Comparison of ENCODE assay signal across 8 mouse cellular contexts in the genomic region with DNA sequence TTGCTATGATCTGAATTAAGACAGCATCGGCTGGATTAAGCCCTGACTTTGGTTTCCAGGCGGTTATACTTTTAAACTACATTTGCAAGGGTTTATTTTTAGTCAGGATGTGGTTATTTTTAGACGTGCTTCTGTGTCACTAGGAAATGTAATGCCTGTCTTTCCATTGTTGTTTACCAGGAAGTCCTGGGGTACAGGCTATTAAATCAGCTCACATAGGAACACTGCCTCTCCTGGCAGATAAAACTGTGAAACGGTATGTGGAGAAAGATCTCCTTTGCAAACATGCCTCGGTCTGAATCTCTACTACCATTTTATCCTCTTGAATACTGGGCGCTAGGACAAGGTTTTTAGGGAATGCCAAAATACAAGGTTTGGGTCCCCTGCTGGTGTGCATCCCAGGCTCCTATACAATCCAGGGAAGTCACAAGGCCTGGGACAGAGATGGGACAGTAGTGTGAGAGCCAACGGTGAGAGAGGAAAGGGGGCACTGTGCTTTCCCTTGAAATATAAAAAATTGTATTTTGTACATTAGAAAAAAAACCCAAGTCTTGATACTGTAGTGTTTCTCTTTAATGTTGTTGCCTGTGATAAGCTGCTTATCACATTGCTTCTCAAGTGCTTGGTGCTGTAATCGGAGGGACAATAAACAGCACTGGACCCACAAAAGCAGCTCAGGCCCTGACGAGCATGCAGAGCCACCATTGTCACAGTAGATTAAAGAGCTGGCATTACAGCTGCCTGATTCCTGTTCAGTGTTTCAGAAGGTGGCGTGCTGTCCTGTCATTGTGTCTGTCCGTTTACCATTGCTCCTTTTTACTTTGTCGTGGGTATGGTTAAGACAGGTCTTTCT. TPM values are rescaled to one million over a fixed set of nuclear protein-coding genes. Genes with fewer than 3 reads are reported as not detected.
DNase-seq lines count a peak whose midpoint lies in the region; ATAC-seq and TF ChIP-seq lines count a peak whose summit lies in the region.

No protein-coding gene starts in this region.

- H3K4me1 ChIP-seq in kidney, adult 2 months (ENCODE audit: control insufficient read depth, insufficient read depth, low read length) = peaks cover 4% of the 10 kb centered on the region; the same call in 1 of the 2 replicates
- peaks cover 14% of the 10 kb centered on the region for H3K4me1 ChIP-seq in embryonic facial prominence, embryonic 10.5 days
- H3K4me1 ChIP-seq in hindbrain, embryonic 14.5 days (replicated peaks; ENCODE audit: control insufficient read depth, insufficient read depth, low read length) = peaks cover 38% of the 10 kb centered on the region
- peaks cover 38% of the 10 kb centered on the region for H3K4me1 ChIP-seq in midbrain, embryonic 12.5 days

- H3K27ac ChIP-seq in kidney, adult 2 months (ENCODE audit: insufficient read depth, low read depth, low read length) = no peak overlapping the region
- 0 out of 2 replicates have a peak overlapping the region, but pooled peaks have one; percentile 15 for H3K27ac ChIP-seq in embryonic facial prominence, embryonic 10.5 days (replicated peaks)
- peak overlapping the region; percentile 28 for H3K27ac ChIP-seq in hindbrain, embryonic 14.5 days
- H3K27ac ChIP-seq in midbrain, embryonic 12.5 days (replicated peaks) = peak overlapping the region; percentile 81

- H3K36me3 ChIP-seq in kidney, adult 2 months (ENCODE audit: control insufficient read depth, insufficient read depth, low read length) = no peaks in the 10 kb centered on the region; the same call in 1 of the 2 replicates
- peaks cover 47% of the 10 kb centered on the region for H3K36me3 ChIP-seq in embryonic facial prominence, embryonic 10.5 days (replicated peaks)
- peaks cover 38% of the 10 kb centered on the region for H3K36me3 ChIP-seq in hindbrain, embryonic 14.5 days (replicated peaks; ENCODE audit: control insufficient read depth, insufficient read depth)
- peaks cover 26% of the 10 kb centered on the region for H3K36me3 ChIP-seq in midbrain, embryonic 12.5 days

- H3K9me3 ChIP-seq in embryonic facial prominence, embryonic 10.5 days = no peaks in the 10 kb centered on the region
- no peaks in the 10 kb centered on the region for H3K9me3 ChIP-seq in hindbrain, embryonic 14.5 days (ENCODE audit: control insufficient read depth, low read length)
- no peaks in the 10 kb centered on the region for H3K9me3 ChIP-seq in midbrain, embryonic 12.5 days

- WGBS in kidney, adult 2 months = 59% methylated on average over 12 of the region's 12 CpGs
- WGBS in embryonic facial prominence, embryonic 10.5 days = 55% methylated on average over 12 of the region's 12 CpGs
- 23% methylated on average over 12 of the region's 12 CpGs for WGBS in hindbrain, embryonic 14.5 days
- 24% methylated on average over 12 of the region's 12 CpGs for WGBS in midbrain, embryonic 12.5 days

- no peak overlapping the region for H3K4me3 ChIP-seq in kidney, adult 2 months (ENCODE audit: insufficient read depth, low read depth, low read length)
- H3K4me3 ChIP-seq in embryonic facial prominence, embryonic 10.5 days = no peak overlapping the region
- no peak overlapping the region for H3K4me3 ChIP-seq in hindbrain, embryonic 14.5 days (replicated peaks; ENCODE audit: low read length)
- no peak overlapping the region for H3K4me3 ChIP-seq in midbrain, embryonic 12.5 days

- no peaks in the 10 kb centered on the region for H3K27me3 ChIP-seq in kidney, adult 2 months (replicated peaks; ENCODE audit: control insufficient read depth, insufficient read depth, low read length)
- H3K27me3 ChIP-seq in embryonic facial prominence, embryonic 10.5 days (replicated peaks; ENCODE audit: low read depth, poor library complexity, severe bottlenecking) = no peaks in the 10 kb centered on the region
- no peaks in the 10 kb centered on the region for H3K27me3 ChIP-seq in hindbrain, embryonic 14.5 days (ENCODE audit: control insufficient read depth, insufficient read depth, low read length)
- no peaks in the 10 kb centered on the region for H3K27me3 ChIP-seq in midbrain, embryonic 12.5 days

- peak overlapping the region; percentile 29; the same call in 1 of the 2 replicates for H3K9ac ChIP-seq in hindbrain, embryonic 14.5 days
- H3K9ac ChIP-seq in midbrain, embryonic 12.5 days (replicated peaks) = 0 out of 2 replicates have a peak overlapping the region, but pooled peaks have one; percentile 28

- no peak overlapping the region for H3K4me2 ChIP-seq in hindbrain, embryonic 14.5 days (replicated peaks)
- H3K4me2 ChIP-seq in midbrain, embryonic 12.5 days (replicated peaks) = no peak overlapping the region

- peak; percentile 60 for DNase-seq in kidney, adult 2 months
- no peak for DNase-seq in kidney, adult 18-20 months
- no peak for DNase-seq in embryonic facial prominence, embryonic 10.5 days (ENCODE audit: low spot score)
- no peak for DNase-seq in hindbrain, embryonic 14.5 days (ENCODE audit: low spot score)
- no peak for DNase-seq in spleen, postnatal 36 days (ENCODE audit: low spot score in 2 of 2)
- DNase-seq in natural killer cell, adult 2 months (ENCODE audit: low spot score in 2 of 2) = no peak
- DNase-seq in right cerebral cortex, postnatal 14 days = no peak

- no peak for TF ChIP-seq POLR2A in kidney, adult 2 months (IDR thresholded peaks at IDR 0.05; ENCODE audit: low read depth, low read length)

- no peak for TF ChIP-seq CTCF in kidney, adult 2 months (conservative IDR thresholded peaks at IDR 0.05; ENCODE audit: insufficient read depth, insufficient read length, low read depth, low read length)

- ATAC-seq in hindbrain, embryonic 14.5 days (ENCODE audit: low FRiP score) = no peak
- peak; percentile 65 for ATAC-seq in midbrain, embryonic 12.5 days (ENCODE audit: low FRiP score, low read depth)

RNA-seq across cellular contexts. Expression of a gene that starts 51.7 kb away (rescaled TPM):
- polyA plus RNA-seq in kidney, adult 2 months (2012; rRNA removed) = 12.2 and 13.6 TPM in 2 replicates
- polyA plus RNA-seq in embryonic facial prominence, embryonic 10.5 days (2016; fragmentation: Nextera tagmentation; extraction: Ambion mirVana) = 26.5 and 27.7 TPM in 2 replicates
- polyA plus RNA-seq in hindbrain, embryonic 14.5 days (2014; fragmentation: Nextera tagmentation; extraction: Ambion mirVana) = 45.6 and 49.4 TPM in 2 replicates
- polyA plus RNA-seq in midbrain, embryonic 12.5 days (2016; fragmentation: Nextera tagmentation; extraction: Ambion mirVana) = 37.2 and 37.6 TPM in 2 replicates
